Mouse (Mus musculus) frontal cortex, postnatal 10 days (tissue): ENCODE data around the gene Med31.

Experiments used
- DNase-seq, 2 experiments: peaks; one replicate each; pipeline ENCODE4 v3.0.0; 2022; ENCODE audit warnings: low spot score in 2 of 2, mixed read lengths in 1 of 2

The Med31 gene

DNA sequence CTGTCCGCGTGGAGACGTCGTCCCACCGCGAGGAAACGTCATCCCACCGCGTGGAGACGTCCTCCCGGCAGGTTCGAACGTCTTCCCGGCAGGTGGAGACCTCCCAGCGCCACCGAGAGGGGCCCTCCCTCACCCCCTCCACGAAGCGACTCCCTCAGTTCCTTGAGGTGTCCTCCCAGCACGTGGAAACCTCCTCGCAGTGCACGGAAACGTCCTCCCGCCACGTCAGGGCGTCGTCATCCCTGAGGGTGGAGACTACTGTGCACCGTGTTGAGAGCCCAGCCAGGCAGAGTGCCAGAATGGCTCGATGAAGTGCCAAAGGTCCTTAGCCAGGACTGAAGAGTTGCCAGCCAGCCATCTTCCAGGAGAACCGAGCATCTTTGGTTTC lies at the start of gene Med31:
Med31 (minus strand) TSS at position 183 of the 388 bp plus-strand sequence.
- peak; percentile 71 to 79 for DNase-seq

DNA sequence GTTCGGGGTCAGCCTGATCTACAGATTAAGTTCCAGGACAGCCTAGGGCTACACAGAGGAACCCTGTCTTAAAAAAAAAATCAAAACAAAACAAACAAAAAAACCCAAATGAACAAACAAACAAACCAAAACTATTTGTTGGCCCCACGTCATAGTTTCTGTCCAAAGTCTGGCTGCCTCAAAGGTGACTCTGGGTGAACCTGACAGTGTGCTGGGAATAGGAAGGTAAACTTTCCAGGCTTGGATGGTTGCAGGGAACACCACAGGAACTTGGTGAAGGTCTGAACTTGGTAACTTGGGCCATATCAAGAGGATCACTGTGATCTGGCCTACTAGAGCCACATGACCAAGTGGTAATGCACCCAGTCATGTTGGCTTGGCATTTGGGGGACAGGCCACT lies 41.0 kb upstream of the Med31 start:
- DNase-seq: no peak

DNA sequence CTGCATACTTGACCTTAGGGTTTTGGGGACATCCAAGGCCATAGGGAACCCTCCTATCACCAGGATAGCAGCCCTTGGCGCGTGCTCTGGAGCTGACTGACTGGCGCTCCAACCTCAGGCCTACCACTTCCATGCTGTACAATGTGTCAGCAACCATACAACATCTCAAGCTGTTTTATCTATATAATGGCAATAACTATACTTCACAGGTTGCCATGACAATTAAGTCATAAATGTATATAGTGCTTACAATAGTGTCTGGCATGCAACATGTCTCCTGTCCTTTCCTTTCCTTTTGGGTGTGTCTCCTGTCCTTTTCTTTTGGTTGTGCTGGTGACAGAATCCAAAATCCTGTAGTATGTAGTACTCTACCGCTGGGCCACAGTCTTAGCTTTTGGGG lies 40.2 kb upstream of the Med31 start:
- DNase-seq: no peak

DNA sequence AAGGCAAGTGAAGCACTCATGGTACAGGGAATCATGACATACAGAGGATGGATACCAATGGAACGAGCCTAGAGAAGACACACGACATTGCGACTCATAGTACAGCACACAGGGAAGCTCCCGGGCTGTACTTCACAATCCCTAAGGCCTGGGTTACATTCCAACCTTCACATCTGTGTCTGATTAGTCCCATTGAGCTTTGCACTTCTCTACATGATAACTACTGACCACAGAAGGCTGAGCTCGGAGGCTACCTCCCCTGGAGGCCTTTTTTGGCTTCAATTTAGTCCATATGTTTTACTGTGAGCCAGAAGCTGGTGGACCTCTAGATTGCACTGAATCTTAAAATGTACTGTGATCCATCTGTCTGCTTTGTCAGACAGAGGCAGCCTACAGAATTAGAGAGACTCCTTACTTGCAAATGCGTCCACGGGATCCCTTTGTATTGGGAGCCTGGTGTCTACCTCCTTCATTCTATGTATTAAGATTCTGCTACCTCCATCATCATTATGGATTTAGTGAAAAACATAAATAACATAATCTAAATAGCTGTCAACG lies 29.9 kb upstream of the Med31 start:
- DNase-seq: no peak

DNA sequence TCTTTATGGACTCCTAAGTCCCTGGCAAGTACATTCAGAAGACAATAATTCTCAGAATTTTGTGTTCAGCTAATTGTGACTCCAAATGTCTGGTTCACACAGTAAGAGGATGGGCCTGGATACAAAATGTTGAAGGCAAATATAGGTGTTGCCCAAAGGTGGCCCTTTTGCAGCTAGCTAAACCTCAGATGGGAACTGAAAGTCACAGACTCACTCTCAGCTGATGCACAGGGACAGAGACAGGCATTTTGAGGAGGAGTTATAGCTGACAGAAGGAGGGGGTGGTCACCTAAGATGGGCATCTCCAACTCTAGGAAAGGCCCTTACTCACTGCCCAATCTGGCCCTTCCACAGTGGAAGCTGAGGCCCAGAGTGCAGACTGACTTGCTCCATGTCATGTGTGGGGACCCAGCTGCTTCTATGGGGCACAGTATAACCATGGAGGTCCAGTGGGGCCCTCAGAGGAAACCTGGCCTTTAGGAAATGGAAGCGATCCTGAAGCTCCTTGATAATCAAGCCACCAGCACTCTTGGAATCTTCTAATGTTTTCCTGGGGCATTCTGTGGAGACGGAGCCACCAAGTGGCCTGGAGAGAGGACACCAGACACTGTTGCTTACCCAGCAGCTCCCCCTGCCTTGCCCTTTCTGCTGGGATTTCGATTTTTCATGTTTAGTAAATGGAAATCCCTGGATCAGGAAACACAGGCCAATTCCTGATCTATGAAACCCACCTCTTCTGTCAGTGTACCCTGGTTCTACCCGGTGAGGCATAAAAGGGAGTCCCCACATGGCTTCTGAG lies 24.9 kb upstream of the Med31 start:
- DNase-seq: no peak

DNA sequence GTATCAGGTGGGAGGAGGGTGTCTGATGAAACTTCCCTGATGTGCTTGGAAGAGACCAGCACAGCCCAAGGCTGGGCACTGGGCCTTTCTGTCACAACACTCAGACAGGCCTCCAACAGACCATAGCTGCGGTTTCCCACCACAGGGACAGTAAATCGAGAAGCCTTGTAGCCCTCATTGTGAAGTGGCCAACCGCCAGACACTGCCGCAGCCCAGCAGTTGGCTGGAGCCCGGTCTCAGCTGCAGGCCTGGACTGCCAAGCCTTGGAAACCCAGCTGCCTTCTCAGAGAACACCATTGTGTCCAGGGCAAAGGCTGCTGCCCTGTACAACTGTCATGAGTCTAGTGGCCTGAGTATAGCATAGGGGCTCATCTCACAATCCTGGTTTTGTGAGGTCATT lies 18.6 kb upstream of the Med31 start:
- peak; percentile 39 to 45 for DNase-seq

DNA sequence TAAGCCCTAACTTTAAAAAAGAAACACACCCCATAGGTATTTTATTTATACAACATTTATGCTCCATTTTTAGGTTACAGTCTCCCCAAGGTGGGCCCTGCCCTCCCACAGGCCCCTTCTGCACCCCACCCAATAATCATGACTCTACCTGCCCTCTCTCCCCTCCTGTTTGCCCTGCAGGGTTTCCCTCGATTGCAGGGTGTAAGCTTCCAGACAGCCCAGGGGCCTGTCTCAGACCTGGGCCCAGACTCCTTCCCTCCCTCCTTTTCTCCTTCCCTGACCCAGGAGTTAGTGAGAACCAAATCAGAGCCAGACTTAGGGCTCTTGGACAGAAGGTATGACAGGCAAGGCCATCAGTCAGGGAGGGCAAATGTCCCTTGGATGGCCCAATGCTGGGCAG lies 17.6 kb upstream of the Med31 start:
- no peak for DNase-seq

DNA sequence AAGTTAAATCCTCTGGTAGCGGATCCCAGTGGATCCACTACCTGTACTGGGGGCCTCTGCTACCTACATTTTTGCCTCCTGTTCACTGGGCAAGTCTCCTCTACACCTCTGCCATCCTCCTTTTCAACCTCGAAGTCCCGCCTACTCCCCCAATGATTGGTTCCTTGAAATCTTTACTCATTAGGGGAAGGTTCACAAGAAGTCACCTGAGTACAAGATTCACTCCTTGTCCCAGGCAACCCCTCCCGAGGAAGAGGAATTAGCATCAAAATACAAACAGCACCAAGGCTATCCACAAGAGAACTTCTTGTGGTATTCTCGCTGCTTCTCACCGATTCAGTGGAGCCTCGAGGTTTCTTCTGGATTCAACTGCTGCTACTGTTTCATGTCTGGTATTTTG lies 16.7 kb upstream of the Med31 start:
- no peak for DNase-seq

DNA sequence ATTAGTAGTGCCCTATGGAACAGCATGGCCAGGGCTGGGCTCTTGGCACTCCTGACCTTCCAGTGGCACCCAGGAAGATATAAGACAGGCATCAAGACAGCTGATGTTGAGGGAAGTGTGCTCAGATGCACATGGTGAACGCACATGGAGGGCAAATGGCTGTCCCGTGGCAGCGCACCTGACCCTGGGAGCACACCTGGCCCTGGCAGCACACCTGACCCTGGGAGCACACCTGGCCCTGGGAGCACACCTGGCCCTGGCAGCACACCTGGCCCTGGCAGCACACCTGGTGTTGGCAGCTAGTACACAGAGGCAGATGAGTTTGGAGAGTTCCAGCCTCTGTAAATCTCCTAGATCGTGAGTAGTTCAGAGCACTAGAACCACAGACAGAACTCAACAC lies 13.1 kb upstream of the Med31 start:
- no peak for DNase-seq

DNA sequence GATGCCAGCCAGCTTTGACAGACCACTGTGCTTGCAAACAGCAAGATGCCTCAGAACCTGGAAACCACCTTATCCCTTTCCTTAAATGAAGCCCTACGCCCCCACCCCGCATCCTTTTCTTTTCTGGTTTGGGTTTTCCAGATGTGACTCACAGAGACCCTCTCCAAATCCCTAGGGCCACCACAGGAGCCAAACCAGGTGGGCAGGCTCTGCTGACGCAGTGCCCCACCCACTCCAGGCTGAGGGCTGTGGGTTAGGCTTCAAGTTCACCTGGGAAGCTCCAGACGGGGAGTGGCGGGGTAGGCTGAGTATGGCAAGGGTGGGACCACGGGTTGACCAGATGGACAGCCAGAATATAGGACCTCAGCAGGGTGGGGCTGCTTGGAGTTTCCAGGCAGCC lies 11.5 kb upstream of the Med31 start:
- DNase-seq: no peak

DNA sequence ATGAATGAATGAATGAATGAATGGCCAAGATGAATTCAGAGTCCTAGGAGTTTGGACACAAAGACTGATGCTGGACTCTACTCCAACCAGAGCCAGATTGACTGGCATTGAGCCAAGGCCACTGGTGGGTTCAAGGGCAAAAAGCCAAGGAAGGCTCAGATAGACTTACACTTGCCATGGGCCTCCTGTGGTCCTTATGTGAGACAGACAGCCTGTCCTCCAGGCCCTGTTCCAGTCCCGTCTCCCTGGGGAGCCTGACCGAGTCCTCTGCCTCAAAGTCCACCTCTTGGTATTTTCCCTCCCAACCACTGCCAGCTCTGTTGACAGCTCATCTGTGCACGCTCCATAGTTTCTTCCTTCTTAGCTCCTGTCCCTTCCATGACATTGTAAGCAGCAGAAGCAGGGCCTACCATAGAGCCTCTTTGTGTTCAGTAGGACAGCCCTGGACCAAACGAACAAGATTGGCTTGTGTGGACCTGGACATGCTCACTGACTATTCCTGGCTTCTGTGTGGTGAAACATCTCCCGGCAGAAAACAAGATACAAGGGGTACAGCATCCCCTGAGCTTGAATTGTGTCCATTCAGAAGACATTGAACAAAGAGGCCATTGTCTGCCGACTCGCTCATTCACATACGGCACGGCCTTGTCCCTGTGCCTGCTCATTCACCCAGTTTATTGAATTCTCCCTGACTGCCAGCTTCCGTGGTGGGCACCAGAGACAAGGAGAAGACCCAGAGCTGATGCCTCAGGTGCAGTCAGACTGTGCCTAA lies 10.8 kb upstream of the Med31 start:
- DNase-seq: no peak

DNA sequence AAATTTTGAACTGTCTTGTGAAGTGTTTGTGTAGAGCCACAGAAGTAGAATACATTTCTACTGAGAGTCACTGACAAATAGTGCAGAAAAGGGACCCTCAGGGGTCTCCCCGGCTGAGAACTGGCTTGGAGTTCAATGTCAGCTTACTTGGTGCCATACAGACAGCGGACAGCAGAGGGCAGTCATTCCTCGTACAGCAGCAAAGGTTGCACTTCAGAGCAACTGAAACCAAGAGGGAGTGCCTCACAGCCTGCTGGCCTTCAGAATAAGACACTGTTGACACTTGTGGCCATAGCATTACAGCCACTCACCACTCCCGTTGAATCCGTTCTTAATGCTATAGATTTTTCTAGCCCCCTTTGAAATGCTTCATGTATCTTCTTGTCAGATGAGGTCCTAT lies 9.5 kb upstream of the Med31 start:
- peak; percentile 54 to 78 for DNase-seq

DNA sequence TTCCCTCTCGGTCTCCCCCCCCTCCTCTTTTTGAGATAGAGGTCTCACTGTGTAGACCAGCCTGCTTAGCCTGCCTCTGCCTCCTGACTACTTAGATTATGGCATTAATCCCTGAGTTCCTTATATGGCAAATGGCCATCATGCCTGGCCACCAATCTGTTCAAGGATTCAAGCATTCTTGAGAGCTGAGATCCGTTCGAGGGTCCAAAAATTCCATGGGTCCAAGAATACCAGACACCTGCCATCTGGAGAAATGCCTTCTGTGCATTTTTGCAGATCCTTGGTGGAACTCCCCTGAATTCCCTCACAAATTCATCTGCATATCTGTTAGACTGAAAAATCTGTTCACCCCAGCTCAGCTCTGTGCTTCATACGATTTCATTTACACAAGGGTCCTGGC lies 8.0 kb upstream of the Med31 start:
- DNase-seq: no peak

DNA sequence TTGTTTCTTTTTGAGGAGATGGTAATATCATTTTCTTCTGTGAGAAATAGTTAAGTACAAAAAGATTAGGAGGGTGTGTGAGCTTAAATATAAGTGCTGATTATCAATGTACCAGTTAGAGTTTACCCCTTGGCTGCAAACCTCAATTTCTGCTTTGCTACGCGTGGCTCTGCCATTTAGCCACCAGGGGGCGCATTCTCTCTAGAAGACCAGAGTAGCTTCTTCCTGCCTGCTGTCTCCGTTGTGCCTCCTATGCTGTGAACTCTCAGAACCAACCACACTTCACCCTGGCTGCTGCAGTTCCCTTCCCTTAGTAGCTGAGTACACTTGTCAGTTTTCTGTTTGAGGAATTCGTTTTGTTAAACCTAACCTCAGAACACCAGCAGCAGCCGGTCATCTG lies 5.9 kb upstream of the Med31 start:
- DNase-seq: peak; percentile 35 to 64

DNA sequence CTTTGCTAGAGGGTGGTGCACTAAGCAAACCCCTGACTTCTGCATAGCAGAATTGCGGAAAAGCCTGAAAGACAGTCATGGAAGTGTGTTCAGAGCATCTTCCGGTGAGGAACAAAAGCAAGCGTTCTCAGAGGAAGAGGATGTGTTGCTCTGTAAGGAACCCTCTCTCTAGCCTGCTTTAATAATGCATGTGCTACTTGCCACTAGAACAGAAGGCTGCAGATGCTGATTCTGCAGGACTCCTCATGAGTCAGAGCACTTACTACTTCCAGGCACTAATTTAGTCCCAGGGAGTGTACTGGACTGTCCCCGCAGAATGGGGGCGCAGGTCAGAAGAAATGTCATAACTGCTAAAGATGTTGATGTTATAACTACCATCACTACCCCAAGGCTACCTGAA lies 1.7 kb upstream of the Med31 start:
- DNase-seq: no peak

DNA sequence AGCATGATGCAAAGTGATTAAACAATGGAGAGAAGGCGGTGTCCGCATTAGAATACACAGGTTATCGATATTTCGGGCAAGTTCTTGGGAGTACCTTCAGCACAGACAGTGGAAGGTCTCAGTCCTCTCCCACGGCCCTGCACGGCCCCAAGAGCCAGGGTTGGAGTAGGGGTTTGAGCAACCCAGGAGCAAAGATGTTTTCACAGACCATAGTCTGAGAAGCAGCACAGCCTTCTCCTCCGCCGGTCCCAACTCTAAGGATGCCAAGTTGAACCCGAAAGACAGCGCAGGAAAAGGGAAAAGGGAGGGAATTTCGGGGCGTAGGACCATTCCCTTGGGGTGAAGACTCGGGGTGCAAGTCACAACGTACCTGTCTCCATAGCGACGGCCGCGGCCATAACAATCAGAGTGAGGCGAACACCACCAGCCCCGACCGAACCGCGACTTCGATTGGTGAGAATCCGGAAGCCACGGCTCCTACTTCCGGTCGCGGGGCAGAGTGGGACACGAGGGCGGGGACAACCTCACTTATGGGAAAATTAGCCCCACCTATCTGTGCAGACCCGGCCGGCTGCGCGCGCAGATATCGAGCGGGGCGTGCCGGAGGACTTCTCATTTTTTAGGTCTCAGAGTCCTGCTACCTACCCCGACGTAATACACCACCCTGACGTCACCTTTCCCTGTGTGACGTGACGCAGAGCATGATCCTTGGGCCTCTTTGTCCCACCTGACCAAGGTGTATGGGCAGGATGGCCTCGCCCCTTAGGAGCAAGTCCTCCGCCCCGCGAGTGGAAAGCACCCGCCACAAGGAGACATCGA lies 592 bp downstream of the Med31 start:
- peak; percentile 92 to 94 for DNase-seq

DNA sequence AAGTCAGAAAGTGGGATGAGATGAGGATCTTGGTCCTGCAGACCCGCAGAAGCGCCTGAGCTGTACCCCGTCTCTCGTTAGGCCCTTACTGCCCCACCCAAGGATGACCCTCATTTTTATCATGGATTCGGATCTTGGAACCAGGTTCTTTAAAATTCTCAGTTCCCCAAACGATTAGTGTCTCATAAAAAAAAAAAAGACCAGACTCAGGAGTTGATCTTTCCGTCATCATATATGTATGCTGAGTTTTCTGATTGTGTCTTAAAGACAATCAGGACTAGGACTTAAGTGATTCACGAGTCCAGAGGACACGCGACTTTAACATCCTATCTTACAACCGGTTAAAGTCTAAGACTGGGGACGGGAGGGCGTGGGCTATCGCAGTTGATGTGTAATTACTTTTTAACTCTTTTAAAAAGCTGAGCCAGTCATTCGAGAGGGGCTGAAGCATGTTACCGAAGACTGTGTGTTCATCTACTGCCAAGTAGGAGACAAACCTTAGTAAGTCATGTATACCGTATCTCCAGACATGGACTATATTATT lies 7.5 kb downstream of the Med31 start:
- no peak for DNase-seq

DNA sequence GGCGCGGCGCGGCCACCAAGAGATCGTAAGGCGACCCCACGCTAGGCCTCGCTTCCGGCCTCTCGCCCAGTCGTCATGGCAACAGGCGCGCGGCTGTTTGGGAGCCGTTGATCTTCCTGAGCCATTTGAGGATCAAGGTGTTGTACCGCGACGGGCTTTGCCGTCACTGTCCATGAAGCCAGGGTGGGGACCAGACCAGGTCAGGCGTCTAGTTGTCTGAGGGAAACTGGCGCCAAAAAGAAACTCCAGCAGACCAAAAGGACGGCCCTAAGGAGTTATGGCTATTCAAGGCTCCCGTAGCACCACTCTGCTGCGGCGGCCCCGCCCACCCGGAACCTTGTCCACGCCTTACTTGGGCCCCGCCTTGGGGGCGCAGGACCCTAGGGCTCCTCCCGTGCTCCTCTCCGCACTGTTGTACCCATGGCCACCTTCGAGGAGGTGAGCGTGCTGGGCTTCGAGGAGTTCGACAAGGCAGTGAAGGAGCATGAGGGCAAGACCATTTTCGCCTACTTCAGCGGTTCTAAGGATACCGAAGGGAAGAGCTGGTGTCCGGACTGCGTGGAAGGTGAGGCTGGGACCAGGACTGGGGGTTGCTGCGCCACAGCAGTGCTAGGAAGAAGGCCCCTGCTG lies 8.1 kb downstream of the Med31 start, which contains the start of the genes 4933427D14Rik and Txndc17:
4933427D14Rik (minus strand) TSS at position 256 of the 630 bp plus-strand sequence.
Txndc17 (plus strand) TSS at position 344 of the 630 bp plus-strand sequence.
- DNase-seq: peak; percentile 82 to 84

DNA sequence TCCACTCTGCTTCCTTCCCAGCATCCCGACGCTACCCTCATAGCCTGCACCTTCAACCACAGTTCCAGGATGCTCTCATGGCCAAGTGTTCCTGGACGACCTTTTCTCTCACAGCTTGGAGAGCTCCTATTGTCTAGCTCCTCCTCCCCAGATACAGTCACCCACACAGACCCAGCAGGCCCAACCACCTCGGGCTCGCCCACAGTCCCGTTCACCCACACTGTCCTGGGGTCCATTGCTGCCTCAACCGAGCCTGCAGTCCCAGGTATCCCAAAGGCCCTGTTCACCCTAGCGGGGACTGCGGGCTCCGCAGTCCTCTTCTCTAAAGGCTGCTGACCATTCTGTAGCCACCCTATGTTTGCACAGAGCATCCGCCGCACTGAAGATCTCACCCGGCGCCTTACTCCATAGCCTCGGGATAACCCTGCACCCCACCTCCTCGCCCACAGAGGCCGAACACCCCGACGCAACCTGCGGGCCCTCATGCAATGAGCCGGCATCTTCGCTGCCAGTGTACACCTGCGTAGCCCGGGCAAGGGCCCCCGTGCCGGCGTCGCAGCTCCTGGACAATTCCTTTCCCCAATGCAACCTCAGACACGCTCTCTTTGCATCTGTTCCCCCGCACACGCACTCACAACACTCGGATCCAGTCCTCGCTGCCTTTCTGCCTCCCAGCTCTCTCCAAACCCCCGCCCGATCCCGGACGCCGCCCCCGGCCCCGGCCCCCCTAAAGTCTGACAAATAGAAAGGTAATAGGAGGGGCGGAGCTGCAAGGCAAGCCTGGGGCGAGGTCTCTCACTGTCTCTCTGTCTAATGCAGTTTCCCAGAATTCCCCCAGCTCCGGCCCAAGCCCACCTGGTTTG lies 8.8 kb downstream of the Med31 start, which contains the start of gene Gm43951:
Gm43951 (minus strand) TSS at position 500 of the 863 bp plus-strand sequence.
- DNase-seq: peak; percentile 27 to 37

DNA sequence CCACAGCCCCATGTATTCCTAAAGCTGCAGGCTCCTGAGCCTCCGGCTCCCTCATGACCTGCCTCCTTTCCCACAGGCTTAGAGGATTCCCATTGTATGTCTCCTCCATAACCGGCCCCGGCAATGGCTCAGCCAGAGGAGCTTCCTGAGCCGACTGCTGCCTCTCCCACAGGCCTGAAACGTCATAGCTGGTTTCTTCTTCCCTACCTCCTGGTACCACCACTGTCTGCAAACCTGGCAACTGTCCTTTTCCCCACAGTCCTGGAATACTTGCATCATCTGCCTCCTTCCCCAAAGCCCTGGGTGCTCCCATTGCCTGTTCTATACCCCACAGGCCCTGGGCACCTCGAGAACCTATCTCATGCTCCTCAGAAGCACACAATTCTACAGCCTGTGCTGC lies 10.1 kb downstream of the Med31 start:
- no peak for DNase-seq
